Mouse (Mus musculus) brain, embryonic 18.5 days (tissue): ENCODE results near the gene Tmem253.
"Not testable (repeated sequence)": the region's sequence is repeated elsewhere in the genome, so short reads cannot be mapped to it uniquely, and the experiment has no call there.

Source experiments
- DNase-seq: peaks from one replicate; pipeline ENCODE4 v3.0.0-alpha.2; 2012; ENCODE audit warnings: low read depth, low spot score

Gene Tmem253

DNA sequence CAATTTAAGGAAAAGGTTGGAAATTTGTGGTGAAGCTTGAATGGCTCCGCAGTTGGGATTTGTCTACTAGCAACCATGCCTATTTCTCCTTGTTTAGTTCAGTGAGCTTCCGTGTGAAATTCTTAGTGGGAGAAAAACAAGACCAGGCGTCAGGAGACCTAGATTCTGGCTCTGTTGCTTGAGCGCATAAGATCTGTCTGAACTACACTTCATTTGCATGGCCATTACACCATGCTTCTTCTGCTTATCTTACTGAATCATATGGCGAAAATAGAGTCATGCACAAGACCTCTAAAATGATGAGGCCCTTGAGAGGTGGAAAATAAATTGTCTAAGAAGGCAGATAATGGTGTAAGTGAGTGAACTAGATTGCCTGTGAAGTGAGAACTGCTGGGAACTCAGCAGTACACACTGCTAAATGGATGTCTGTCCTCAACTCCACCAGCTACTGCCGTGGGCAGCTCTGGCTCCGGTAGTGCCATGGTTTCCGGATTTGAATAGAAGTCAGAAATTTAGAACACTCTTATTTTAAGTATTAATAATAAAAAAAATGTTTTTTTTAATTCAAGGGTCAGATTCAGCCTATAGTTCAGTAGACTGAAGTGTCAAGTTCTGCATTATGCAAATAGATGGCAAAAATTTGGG lies 6.2 kb downstream of the Tmem253 start:
- DNase-seq: no peak

DNA sequence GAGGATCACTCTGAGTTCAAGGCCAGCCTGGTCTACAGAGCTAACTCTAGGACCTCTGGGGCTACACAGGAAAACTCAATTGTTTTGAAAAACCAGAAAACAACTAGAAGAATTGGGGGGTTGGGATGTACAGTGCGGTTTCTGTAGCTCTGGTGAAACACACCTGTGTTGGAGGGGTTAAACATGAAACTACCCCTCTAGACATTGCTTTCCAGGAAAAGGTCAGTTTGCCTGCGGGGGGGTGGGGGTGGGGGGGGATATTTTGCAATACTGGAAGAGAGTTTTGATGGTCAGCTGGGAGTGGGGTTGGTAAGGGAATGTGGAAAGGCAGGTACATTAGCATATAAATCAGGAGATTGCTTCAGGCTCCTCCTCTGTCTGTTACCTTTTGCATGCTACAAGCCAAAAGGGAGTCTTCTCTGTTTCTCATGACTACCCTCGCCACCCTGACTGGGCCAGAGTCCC lies 6.8 kb downstream of the Tmem253 start:
- no peak for DNase-seq

DNA sequence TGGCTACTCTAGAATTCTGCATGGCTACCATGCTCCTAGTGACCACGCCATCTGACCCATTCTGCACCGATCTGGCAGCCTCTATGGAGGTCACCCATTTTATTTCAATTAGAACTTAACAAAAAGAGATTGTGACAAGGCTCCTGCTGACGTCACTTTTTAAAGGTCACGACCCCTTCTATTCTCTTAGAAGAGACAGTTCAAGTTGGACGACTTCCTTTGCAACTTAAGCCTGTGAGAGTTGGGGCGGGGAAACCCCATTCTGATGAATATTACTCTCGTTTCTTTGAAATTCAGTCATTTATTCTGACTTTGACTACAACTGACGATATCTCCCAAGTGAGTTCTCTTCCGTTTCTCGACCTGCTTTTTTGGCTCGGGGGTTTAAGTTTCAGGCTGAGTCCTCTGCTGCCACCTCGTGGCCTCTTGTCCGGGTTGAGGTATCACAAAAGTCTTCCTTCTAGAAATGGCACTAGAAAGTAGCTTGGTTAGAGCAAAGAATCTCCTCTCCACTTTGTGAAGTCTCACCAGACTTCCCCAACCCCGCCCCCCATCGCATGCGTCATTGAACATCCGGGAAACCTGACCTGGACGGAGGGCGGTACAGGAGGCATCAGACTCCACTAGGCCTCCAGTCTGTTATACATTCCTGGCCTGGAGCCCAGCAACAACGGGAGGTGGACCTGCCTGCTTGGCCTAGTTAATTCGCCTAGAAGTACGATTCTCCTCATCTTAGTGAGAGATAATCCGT lies 7.4 kb downstream of the Tmem253 start:
- DNase-seq: no peak

DNA sequence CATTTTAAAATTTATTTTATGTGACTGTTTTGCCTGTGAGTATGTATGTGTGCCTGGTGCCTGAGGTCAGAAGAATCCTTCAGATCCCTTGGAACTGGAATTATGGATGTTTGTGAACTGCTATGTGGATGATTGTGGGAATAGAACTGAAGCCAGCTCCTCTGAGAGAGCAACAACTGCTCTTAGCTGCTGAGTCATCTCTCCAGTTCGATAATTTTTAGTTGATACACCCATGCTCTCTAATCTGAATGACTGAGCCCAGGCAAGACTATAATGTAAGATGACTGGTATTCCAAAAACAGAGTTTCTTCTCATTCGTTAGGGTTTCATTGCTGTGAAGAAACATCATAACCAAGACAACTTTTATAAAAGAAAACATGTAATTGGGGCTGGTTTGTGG lies 8.7 kb downstream of the Tmem253 start:
- no peak for DNase-seq

DNA sequence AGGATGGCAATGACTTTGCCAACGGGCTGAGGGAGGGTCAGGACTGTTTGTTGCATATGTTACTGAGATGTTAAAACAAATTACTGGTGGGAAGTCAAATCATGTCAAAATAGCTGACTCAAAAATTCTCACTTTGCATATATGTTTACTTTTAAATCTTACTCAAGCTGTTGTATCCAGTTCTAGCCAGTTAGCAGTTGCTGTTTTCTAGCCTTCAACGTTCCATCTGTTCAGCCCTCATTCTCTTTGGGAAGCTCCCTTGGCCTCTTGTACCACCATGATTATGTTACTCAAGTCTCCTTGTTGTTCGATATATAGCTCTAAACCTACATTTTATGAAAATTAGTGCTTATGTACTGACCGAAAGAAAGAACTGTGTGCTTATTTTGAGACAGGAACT lies 10.9 kb downstream of the Tmem253 start:
- DNase-seq: no peak

DNA sequence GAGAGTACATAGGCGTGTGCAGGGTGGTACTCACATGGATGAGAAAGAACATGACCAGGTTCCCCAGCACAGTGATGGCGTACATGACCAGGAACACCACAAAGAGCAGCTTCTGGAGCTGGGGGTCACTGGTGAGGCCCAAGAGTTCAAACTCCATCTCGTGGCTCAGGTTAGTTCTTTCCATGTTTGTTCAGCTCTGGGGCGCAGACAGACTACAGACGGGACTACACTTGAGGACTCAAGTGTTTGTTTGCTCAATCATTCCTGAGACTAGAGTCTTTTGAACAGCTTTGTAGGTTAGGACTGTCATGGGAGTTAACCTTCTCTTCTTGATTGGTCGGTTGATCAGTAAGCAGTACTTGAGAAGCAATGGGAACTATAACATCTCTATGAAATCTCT lies 20.5 kb downstream of the Tmem253 start:
- no peak for DNase-seq

DNA sequence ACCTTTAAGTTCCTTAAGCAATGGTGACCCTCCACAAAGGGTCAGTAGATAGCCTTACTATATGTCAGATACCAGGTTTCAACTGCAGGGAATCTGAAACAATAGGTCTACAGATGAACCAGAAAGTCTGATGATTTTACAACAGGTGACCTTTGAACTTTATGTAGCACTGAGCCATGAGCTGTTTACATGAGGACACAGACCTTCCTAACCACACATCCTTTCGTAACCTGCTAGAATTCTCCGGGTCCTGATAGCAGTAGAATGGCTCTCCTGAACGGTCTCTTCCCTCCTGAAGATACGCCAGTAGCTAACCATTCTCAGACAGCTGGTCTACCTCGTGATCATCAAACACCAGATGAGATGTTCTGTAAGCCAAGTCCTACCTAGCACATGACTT lies 23.9 kb downstream of the Tmem253 start:
- DNase-seq: no peak

DNA sequence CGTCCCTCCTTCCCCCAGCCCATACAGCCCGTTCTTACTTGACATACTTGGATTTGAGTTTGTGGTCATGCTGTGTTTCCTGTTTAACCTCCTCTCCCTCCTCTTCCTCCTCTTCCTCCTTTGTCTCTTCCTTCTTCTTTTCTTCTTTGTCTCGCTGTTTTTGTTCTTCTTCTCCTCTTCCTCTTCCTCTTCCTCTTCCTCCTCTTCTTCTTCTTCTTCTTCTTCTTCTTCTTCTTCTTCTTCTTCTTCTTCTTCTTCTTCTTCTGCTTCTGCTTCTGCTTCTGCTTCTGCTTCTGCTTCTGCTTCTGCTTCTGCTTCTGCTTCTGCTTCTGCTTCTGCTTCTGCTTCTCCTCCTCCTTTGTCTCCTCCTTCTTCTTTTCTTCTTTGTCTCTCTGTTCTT lies 26.9 kb downstream of the Tmem253 start, which contains the start of gene Olfr221:
Gene Olfr221, minus strand, starts transcription at position 101 of the 400 bp plus-strand sequence.
- DNase-seq: not testable (repeated sequence)

DNA sequence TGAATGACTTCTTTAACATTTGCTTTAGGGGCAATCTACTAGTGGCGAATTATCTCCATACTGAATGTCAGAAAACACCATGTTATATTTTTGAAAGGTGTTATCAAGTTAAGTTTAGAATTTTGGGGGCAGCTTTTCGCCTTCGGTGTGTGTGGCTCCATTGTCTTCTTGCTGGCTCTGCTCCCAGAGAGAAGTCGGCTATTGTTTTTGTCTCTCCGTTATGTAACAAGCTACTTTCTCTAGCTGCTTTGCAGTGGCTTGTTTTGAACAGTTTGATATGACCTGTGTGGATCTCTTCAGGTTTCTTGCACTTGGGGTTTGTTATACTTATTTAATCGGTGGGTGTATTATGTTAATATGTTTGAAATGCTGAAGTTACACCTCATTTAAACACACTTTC lies 28.0 kb downstream of the Tmem253 start:
- no peak for DNase-seq

DNA sequence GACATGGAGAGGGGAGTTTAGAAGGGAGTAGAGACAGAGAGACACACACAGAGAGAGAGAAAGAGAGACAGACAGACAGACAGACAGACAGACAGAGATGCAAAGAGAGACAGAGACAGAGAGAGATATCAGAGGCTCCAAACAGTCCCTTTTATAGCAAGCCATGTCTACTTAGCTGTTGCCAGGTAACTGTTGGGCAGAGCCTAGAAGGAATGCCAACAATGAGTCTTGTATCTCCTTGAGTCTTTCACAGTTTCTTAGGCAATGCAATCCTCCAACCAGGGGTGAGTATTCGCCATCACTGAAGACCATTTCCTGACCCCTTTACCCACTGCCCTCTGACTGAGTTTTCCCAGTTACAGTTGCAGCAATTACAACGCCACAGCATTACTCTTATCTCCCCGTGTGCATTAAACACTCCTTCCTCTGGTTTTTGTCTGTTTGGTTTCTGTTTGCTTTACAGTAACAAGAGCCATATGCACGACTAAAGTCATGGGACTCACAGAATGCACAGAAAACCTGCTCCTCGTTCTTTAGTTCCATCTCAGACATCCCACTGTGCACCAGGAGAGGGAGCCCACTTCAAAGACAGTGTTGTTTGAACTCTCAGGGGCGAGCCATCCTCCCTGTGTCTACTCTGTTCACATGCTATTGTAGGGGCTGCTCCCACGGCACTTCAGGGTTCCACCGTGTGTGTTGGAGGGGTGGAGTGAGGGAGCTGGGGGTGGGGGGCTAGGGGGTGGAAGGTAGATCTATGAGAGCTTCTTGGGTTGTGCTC lies 29.6 kb downstream of the Tmem253 start:
- DNase-seq: no peak

DNA sequence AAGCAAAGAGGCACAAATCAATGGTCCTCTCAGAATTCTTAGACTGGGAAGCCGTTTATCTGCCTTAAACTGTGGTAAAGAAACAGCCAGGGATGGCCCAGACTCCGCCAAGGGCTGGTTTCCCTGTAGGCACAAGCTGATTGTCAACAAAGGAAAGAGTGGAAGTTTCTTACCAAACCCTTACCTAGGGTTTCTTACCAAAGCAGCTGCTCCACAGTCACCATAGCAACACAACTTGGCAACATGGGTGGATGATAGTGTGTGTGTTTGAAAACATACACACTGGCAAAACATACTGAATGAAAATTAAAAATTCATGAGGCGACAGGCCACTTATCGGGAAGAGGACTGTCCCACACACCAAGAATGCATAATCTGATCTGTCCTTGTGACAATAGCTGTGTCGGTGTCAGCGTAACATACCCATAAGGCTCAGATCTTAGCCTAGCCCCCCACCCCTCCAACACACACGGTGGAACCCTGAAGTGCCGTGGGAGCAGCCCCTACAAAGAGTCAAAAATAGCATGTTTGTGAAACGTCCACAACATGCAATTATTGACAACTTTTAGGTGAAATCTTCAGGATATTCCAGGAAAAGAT lies 30.6 kb downstream of the Tmem253 start:
- no peak for DNase-seq

DNA sequence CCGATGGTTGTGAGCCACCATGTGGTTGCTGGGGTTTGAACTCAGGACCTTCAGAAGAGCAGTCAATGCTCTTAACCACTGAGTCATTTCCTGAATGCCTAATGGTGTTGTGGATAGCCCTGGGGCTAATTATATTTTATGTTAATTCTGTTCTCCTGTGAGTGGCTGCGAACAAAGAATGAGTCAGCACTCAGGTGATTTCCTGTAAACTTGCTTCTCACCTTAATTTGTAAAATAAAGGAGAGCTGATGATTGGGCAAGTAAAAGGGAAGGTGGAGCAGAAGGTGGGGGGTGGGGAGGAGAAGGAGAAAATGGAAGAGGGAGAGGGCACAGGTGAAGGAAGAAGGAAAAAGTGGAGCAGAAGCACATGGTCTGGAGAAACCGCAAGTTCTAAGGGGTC lies 37.3 kb downstream of the Tmem253 start:
- not testable (repeated sequence) for DNase-seq

DNA sequence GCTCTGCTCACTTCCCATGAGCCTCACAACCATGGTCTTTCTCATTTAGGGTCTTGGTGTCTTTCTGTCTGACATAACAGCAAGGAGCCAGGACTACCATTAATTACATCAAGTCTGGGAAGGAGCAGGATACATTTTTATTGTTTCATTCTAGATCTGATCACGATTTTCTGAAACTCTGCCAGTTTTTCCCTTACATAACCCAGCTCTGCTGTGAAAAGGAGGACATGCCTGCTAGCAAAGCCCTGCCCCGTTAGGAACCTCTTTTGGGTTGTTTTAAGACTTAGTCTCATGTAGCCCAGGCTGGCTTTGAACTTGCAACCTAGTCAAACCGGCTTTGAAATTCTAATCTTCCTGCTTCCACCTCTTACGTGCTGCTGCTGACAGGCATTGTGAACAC lies 44.5 kb downstream of the Tmem253 start:
- DNase-seq: no peak

DNA sequence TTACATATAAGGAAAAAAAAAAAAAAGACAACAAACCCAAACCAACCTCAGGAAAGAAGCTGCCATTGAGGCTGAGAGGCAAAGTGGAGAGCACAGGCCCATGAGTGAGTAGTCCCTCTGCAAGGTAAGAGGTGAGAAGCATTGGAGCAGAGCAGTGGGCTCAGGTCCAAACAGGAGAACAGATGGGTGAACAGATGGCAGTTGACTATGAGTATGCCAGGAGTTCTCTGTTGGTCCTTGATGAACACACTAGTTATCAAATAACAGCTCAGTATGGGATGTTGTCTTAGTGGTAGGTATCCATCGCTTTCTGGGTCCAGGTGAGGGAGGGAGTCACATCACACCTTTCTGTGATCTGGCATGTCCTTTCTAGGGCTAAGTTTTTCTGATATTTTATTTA lies 45.3 kb downstream of the Tmem253 start:
- no peak for DNase-seq

DNA sequence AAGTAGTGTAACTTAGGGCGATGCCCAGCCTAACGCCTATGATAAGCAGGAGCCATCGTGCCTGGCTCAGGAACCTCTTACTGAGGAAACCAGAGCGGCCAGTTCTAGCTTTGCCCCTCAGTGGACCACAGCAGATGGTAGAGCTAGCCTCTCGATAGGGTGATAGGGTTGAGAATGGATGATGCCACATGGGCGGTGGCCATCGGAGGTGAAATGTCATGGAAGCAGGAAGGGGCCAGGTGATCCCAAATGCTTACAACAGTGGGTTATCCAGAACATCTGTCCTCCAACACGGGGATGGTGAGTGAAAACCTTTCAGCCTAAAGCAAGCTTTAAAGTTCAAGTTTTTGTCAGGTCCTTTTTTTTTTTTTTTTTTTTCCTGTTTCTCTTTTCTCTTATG lies 46.3 kb downstream of the Tmem253 start:
- DNase-seq: no peak

DNA sequence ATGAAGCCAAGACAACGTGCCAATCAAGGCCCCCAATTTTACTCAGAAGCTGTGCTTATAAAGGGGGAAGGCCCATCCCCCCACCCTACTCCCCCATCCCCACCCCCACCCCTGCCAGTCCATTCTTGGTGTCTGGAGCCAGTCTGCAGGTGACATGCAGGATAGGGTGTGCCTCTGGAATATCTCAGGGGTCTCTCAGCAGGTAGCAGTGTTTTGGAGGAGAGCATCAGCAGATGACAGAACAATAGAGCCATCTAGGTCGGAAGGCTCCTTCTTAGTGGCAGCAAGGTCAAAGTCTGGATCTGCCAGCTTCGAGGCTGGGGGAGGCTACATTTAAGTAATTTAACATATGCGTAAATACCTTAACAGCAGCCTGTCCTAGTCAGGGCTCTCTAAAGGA lies 50.7 kb downstream of the Tmem253 start:
- no peak for DNase-seq
